Mouse (Mus musculus): ENCODE measurements around the gene U2af1l4.

The U2af1l4 gene

GRCm38 (mm10) chr7:30563117-30563905, at the start of gene U2af1l4, which contains the start of the genes Gm49396 and Psenen:
Gene U2af1l4 (plus strand): TSS chr7:30563301.
Gene Gm49396 (plus strand): TSS chr7:30563344.
Gene Psenen (minus strand): TSS chr7:30563627.
- peak; percentile 96 for DNase-seq (ENCODE audit: low spot score)

DNA sequence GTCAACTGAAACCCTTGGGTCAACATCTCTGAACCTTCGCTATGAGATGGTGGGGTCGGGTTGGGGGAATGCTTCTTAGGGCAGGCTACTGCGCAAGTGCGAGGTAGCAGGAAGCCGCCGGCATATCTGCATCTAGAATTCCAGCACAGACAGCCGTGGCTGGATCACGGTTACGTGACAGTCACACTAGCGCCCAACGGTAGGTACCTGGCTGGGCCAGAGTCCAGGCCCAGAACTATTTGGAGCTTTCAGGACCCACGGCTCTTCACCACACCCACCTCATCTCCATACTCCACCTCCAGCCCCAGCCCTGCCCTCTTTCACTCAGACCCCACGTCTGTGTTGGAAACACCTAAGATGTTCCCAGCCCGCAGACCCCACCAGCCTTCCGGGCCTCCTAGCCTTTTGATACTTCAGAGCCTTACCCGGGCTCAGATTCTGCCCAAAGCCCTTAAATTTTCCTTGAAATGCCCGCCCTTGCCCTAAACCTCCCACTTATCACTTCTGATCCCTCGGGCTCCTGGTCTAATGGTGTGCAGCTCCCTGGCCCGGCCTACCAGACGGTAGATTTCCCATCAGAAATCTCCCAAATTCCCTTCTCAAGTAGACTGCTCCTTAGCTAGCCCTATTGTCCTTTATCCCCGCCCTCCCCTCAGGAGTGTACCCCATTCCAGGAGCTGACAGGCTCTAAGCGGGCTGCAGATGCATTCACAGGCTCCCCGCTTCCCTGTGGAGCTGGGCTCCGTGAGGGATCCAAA, 47.9 kb upstream of the U2af1l4 start:
- no peak for DNase-seq (ENCODE audit: low spot score)

- no peak for DNase-seq (ENCODE audit: low spot score)
These were observed 44.8 kb upstream of the U2af1l4 start for GRCm38 (mm10) chr7:30518325-30518724.

DNA sequence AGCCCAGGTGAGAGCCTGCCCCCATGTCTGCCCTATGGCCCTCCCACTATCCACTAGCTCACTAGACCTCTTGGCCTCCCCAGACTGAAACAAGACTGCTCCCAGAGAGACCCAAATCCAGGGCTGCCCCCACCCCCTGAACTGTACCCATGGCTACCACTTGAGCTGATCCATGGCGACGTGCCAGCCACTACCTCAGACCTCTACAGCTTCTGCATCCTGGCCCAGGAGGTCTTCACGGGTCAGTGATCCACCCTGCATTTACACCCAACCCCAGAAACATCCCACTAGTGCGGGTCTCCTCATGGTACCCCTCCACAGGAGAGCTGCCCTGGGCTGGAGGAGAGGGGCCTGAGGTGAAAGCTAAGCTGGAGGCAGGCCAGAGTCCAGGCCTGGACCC, 42.7 kb upstream of the U2af1l4 start:
- DNase-seq (ENCODE audit: low spot score) = peak; percentile 63

GRCm38 (mm10) chr7:30520856-30521255, 42.2 kb upstream of the U2af1l4 start:
- DNase-seq (ENCODE audit: low spot score) = peak; percentile 42

- peak; percentile 41 for DNase-seq (ENCODE audit: low spot score)
These were observed 40.2 kb upstream of the U2af1l4 start for GRCm38 (mm10) chr7:30522871-30523270.

DNA sequence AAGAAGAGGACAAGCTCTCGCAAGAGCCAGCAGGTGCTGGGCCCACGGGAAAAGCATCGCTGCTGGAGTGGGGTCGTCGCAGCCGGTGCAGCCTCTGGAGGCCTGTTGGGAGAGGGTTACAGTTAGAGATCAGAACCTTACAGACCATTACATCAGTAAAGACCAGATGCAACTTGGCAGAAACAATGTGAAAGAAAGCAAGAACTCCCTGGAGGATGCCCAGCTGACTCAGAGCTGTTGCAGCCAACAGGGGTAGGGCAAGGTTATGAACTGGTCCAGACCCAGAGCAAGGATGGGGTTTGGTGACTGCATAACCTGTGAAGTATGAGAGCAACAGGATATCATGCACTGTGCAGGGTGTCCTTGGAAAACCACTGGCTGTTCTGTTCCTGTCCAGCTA, 38.6 kb upstream of the U2af1l4 start:
- DNase-seq (ENCODE audit: low spot score) = no peak

DNA sequence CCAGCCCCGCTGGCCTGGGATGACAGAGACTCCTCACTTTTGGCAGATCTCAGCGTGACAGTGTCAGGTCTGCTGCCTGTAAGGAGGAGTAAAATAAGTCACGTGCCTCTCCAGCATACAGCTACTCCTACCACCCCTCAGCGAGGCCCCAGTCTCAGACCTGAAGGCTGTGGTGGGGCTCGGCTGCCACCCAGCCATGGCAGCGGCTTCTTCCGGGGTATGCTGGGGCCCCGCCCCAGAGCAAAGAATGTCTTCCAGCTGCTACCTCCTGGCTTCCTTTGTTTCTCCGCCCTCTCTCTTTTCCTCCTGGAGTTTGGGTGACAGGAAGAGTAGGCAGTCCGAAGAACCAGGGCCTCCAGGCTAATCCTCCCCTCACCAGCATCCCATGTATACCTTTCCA, 37.1 kb upstream of the U2af1l4 start:
- DNase-seq (ENCODE audit: low spot score) = no peak

DNA sequence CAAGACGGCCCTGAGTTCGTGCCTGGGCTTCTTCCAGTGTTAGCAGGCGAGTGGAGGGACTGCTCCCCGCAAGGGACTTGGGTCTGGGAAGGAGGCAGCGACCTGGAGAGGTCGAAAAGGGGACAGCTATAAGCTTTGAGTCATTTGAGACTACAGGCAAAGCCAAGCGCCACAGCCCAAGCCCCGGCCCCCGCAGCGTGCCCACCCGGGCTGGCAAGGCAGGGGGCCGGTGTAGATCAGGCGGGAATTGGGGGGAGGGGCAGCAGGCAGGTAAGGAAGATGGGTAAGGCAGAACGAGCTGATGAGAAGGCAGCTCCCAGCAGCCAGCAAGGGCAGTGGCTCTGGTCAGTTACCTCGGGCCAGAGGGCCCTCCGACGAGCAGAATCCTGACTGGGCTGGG, 36.7 kb upstream of the U2af1l4 start:
- peak; percentile 53 for DNase-seq (ENCODE audit: low spot score)

GRCm38 (mm10) chr7:30526981-30527380, 36.1 kb upstream of the U2af1l4 start:
- DNase-seq (ENCODE audit: low spot score) = no peak

- peak; percentile 34 for DNase-seq (ENCODE audit: low spot score)
These were observed 31.7 kb upstream of the U2af1l4 start for GRCm38 (mm10) chr7:30531291-30531815.

DNA sequence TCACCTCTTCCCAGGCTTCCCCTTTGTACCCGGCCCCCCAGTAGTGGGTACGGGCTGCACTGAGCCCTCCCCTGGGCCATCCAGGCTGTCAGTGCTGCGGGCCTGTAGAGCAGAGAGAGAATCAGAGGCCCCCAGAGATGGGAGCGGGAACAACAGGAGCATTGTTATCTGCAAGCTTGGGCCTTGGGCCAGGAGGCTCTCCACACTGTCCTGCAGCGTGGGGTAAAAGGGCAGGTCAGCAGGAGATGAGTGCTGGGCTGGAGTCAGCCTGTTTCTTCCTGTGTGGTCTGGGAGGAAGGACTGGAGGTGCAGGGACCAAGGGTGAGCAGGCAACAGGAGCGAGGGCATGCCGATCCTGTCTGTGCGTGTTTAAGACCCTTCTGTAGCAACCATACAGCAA, 30.2 kb upstream of the U2af1l4 start:
- peak; percentile 88 for DNase-seq (ENCODE audit: low spot score)

- DNase-seq (ENCODE audit: low spot score) = peak; percentile 37
These were observed 29.0 kb upstream of the U2af1l4 start for GRCm38 (mm10) chr7:30533941-30534632.

DNA sequence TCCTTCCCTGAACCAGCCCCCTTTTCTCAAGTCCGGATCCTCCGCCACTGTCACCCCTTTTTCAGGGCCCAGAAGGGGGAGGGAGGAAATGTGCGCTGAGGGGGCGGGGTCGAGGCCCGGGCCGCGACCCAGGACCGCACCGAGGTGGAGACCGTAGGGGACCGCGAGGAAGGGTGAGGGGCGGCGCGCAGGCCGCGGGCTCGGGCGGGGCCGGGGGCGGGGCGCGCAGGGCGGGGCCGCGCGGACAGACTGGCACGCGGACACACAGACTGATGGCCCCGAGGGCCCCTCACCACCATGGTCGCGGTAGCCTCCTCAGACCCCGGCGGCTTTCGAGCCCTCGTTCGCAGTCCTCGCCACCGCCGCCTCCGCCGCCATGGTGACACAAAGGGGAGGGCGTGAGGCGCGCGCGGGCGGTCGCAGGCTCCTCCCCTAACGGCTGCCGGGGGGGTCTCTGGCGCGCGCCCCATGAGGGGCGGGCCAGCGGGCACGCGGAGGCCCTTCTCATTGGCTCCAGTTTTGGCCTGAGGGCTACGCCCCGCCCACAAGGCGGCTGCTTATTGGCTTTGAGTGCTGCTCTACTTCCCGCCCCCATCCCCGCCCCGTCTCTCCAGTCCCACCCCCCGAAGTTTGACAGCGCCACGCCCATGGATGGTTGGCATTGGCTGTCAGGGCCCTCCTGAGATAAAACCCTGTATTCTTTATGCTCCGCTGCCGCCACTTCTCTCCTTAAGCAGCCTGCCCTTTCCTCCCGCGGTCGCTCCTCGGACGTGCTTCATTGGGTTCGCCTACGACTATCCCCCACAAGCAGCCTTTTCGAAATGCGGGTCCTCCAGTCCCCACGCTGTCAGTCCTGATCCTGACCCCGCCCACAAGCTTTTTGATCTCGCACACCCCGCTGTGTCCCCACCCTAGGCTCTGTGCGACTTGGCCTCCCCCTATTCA, 28.2 kb upstream of the U2af1l4 start, which contains the start of gene Arhgap33:
Gene Arhgap33 (minus strand): TSS at position 428 of the 945 bp plus-strand sequence.
- DNase-seq (ENCODE audit: low spot score) = peak; percentile 97

GRCm38 (mm10) chr7:30540572-30540971, 22.5 kb upstream of the U2af1l4 start:
- peak; percentile 34 for DNase-seq (ENCODE audit: low spot score)

DNA sequence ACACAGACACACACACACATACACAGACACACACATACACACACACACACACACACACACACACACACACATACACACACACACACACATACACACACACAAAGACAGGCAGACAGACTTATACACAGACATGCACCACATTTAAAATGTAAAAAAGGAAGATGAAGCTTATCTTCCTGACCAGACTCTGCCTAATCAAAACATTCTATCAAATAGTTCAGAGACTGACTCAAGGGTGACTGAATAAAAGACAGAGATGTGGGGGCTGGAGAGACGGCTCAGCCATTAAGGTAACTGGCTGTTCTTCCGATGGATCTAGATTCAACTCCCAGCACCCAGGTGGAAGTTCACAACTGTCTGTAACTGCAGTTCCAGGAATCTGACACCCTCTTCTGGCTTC, 18.8 kb upstream of the U2af1l4 start:
- no peak for DNase-seq (ENCODE audit: low spot score)

- DNase-seq (ENCODE audit: low spot score) = no peak
These were observed 13.2 kb upstream of the U2af1l4 start for GRCm38 (mm10) chr7:30549880-30550279.

- no peak for DNase-seq (ENCODE audit: low spot score)
These were observed 12.5 kb upstream of the U2af1l4 start for GRCm38 (mm10) chr7:30550603-30551002.

DNA sequence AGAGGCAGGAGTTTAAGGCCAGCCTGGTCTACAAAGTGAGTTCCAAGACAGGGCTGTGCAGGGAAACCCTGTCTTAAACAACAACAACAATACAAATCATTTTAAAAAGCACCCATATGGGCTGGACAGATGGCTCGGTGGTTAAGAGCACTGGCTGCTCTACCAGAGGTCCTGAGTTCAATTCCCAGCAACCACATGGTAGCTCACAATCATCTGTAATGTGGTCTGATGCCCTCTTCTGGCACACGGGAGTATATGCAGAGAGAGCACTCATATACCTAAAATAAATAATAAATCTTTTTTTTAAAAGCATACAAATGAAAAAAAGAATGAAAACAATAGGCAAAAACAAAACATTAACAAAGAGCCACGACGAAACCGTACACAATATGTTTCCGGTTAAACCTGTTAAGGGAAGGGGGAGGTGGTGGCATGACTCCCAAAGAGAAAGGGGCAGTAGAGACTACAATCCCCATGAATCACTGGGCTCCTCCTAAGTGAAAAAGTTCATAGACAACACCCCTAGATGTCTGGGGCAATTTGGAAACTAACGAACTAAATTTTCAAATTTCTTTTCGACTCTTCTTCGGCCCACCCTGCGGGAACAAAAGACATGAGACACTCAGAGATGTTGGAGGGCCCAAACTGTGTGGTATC, 11.5 kb upstream of the U2af1l4 start:
- no peak for DNase-seq (ENCODE audit: low spot score)
